Mouse (Mus musculus) embryonic stem cell, embryonic (primary cell): ENCODE data around the gene Lrg1.

Source experiments
- CTCF ChIA-PET, 4 experiments: fragments of 300-600 bp in 2 of 4; fragments of 350-600 bp in 2 of 4; sonication (Branson Sonifier 250); formaldehyde crosslinking; loops; one replicate each; lab custom pipeline; 2022; ENCODE audit warnings: inconsistent platforms in 2 of 4; lab: Charles Lee
- POLR2A ChIA-PET, 4 experiments: fragments of 300-600 bp in 2 of 4; fragments of 350-600 bp in 2 of 4; sonication (Branson Sonifier 250); formaldehyde crosslinking; loops; one replicate each; lab custom pipeline; 2022; ENCODE audit warnings: antibody characterized with exemption in 4 of 4, inconsistent platforms in 1 of 4; lab: Charles Lee

Gene Lrg1

DNA sequence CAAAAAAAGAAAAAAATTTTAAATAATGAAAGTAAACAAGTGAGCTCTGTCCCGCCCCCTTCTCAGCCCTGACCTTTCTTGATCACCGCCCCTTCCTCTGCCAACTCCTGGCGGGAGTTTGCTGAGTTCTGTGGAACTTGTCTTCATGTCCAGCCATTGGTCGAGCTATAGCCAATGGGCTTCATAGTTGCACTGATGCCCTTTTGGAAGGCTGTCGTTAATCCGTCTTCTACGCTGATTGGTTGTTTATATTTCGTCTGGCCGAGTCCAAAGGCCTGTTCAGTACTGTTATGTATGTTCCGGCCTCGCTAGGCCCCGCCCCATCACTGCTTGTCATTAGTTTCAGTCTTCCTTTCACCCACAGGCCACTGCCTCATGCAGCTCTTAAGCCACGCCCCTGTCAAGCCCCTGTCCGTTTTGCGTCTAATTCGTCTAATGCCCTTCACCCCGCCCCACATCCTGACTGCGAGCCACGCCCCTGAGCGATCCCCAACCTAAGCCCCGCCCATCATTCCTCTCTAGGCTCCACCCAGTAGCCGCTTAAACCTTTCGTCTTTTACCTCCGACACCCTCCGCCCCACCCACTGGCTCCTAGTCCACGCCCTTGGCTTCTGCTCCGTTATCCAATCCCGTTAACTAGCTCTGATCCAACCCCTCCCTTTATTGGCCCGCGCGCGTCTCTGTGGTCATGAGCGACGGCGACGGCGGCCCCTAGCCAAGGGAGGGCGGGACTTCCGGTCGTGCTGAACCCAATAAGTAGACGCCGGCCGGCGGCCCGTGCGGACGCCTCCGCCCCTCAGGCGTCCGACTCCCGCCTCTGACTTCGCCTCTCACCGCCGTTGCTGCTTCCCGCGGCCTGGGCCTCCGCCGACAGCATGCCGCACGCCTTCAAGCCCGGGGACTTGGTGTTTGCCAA is 42.7 kb downstream of the Lrg1 start, which contains the start of gene Hdgfl2:
Hdgfl2 (plus strand) TSS at position 755 of the 916 bp plus-strand sequence.
- CTCF ChIA-PET: interaction anchor here in 3 of 4 experiments (0.5 to 1.6 kb wide), 35 partner anchors 10 to 474 kb away, joined by 3 to 30 read pairs (median 4); partner anchors contain the start of genes Sh3gl1 (in 3 of the 3), Chaf1a (in 1 of the 3), Plin5 (in 1 of the 3) and Yju2 (in 1 of the 3)

DNA sequence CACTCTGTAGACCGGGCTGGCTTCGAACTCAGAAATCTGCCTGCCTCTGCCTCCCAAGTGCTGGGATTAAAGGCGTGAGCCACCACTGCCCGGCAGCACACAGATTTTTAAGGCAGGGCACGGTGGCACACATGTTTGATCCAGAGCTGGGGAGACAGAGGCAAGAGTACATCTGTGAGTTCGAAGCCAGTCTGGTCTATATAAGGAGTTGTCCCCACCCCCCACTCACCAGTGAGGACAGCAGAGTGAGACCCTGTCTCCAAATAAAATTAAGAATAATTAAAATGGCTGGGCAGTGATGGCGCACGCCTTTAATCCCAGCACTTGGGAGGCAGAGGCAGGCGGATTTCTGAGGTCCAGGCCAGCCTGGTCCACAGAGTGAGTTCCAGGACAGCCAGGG is 43.4 kb downstream of the Lrg1 start:
- CTCF ChIA-PET: interaction anchor here in 3 of 4 experiments (0.6 to 1.6 kb wide), 22 partner anchors 9 to 475 kb away, joined by 3 to 30 read pairs (median 6); partner anchors contain the start of genes Sh3gl1 (in 3 of the 3), Chaf1a (in 1 of the 3), Plin5 (in 1 of the 3) and Yju2 (in 1 of the 3)
- POLR2A ChIA-PET: interaction anchor here in 3 of 4 experiments (0.7 to 20.7 kb wide), 100 partner anchors 9 to 1170 kb away, joined by 3 to 335 read pairs (median 6); partner anchors contain the start of genes Chaf1a (in 3 of the 3), Sh3gl1 (in 3 of the 3), Ebi3 (in 2 of the 3) and Zfp119a (in 2 of the 3)

More for the DNA sequence above, 42.7 kb downstream of the Lrg1 start, which contains the start of gene Hdgfl2:
- POLR2A ChIA-PET: interaction anchor here in 3 of 4 experiments (0.5 to 20.7 kb wide), 151 partner anchors 9 to 1169 kb away, joined by 3 to 335 read pairs (median 4); partner anchors contain the start of genes Chaf1a (in 3 of the 3), Sh3gl1 (in 3 of the 3), Dpp9 (in 2 of the 3) and Ebi3 (in 2 of the 3)

DNA sequence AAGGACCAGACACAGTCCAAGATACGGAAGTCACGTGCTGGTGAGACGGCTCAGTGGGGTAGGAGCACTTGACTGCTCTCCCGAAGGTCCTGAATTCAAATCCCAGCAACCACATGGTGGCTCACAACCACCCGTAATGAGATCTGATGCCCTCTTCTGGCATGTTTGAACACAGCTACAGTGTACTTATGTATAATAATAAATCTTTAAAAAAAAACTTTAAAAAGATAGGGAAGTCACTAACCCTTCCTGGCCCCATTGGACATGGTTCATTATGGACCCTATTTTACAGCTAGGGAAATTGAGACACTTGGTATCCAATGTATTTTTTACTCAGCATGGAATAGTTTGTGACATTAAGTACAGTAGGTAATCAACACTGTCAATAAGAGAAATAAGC is 44.3 kb downstream of the Lrg1 start:
- ChIA-PET POLR2A (interaction anchor here in 3 of 4 experiments (0.6 to 20.7 kb wide), 23 partner anchors 8 to 249 kb away, joined by 3 to 335 read pairs (median 7); partner anchors contain the start of genes Sh3gl1 (in 2 of the 3), Chaf1a (in 1 of the 3), Kdm4b (in 1 of the 3) and Yju2 (in 1 of the 3)), CTCF (interaction anchor here in 1 of 4 experiments (0.7 kb wide), 1 partner anchor 42 kb away, joined by 3 read pairs; no protein-coding TSS in a partner anchor)

DNA sequence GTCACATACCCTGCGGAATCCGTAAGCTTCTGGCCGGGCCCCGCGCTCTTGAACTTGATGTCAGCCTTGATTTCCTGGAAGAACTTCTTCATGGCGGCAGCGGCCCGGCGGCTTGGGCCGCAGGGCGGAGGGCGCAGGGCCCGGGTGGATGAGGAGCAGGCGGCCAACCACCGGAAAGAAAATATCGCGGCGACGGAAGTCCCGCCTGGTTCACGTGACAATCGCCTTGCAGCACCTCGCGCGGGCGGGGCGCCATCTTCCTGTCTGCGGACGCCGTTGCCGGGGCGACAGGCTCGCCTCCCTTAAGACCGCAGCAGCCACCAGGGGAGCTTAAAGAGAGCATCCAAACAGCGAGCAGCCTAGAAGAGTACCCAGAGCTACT is 47.0 kb downstream of the Lrg1 start, which contains the start of gene Ubxn6:
Ubxn6 (minus strand) TSS at position 202 of the 382 bp plus-strand sequence.
- ChIA-PET CTCF (interaction anchor here in 2 of 4 experiments (0.5 to 1.7 kb wide), 13 partner anchors 9 to 1670 kb away, joined by 3 to 11 read pairs (median 4); partner anchors contain the start of genes Sh3gl1 (in 2 of the 2) and Chaf1a (in 1 of the 2)), POLR2A (interaction anchor here (0.6 to 20.7 kb wide), 51 partner anchors 8 to 553 kb away, joined by 3 to 335 read pairs (median 4); partner anchors contain the start of genes Chaf1a (in 3 of the 4), Sh3gl1 (in 3 of the 4), Plin5 (in 2 of the 4) and Catsperd (in 1 of the 4))

DNA sequence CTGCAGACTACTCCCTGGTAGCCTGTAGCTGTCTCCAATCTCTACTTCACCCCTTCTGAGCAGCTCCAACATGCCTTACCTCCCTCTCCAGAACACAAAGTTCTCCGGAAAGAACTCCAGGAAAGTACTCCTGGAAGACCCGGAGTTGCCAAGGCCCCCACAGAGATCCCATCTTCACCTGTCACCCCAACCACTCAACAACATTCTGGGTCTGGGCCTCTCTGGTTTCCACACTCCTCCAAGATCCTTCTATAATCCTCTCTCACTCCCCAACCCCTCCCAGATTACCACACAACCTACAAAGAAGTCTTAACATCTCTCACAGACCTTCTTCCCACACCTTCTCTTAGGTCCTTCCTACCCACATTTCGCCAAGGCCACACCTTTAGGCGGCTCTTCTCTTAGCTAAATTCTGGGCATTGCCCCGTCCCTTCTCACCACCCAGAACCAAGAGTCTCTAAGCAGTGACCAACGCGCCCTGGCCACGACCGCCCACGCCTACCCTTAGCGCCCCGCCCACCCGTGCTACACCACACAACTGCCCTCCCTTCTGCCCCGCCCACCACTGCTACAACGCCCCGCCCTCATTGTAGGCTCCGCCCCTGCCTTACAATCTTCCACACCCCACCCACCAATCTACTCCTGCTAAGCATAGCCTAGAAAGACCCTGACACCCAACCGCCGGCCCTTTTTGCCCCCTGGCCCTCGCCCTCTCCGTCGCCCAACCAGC is 47.5 kb downstream of the Lrg1 start:
- ChIA-PET CTCF (interaction anchor here in 2 of 4 experiments (0.5 to 1.7 kb wide), 11 partner anchors 9 to 1671 kb away, joined by 3 to 11 read pairs (median 4); partner anchors contain the start of gene Sh3gl1 (in 2 of the 2)), POLR2A (interaction anchor here (0.6 to 20.7 kb wide), 49 partner anchors 9 to 553 kb away, joined by 3 to 335 read pairs (median 4); partner anchors contain the start of genes Chaf1a (in 3 of the 4), Plin5 (in 2 of the 4), Sh3gl1 (in 2 of the 4) and Catsperd (in 1 of the 4))

DNA sequence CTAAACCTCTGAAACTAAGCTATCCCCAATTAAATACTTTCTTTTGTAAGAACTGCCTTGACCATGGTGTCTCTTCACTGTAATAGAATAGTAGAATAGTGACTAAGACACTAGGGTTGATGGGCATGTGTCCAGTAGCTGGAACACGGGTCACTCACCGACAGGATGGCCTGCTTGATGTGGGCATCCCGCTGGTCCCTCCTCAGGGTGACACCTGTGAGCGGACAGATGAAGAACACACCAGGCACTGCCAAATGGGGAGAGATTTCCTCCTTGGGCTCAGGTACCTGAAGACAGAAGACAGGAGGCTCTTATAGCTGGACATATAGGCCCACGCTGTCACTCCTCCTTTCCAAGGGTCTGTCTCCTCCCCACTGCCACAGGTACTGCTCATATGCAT is 49.6 kb downstream of the Lrg1 start:
- ChIA-PET CTCF (interaction anchor here in 2 of 4 experiments (1.2 to 1.3 kb wide), 2 partner anchors 36 to 39 kb away, joined by 3 read pairs; partner anchors contain the start of gene Sh3gl1 (in 1 of the 2)), POLR2A (interaction anchor here in 3 of 4 experiments (0.7 to 20.7 kb wide), 17 partner anchors 7 to 119 kb away, joined by 3 to 335 read pairs (median 4); partner anchors contain the start of genes Sh3gl1 (in 3 of the 3), Chaf1a (in 2 of the 3), Yju2 (in 2 of the 3) and Plin5 (in 1 of the 3))

DNA sequence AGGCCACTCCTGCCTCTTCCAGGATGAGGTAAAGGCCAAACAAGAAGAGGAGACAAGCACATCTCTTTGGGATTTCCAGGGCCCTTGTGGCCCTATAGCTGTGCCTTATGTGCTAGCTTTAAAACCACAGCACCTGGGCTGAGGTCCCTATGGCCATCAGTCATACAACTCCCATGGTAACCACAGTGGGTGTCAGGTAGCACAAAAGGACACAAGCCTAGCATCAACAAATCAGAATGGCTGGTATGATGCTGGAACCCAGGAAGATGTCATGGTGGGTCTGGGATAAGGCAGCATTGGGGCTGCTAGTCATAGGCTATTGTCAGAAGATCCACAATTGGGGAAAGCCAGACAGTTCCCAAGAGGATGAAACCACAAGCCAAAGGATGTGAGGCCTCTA is 50.7 kb downstream of the Lrg1 start:
- POLR2A ChIA-PET: interaction anchor here (0.8 to 20.7 kb wide), 21 partner anchors 4 to 607 kb away, joined by 3 to 335 read pairs (median 13); partner anchors contain the start of genes Chaf1a (in 3 of the 4), Hdgfl2 (in 3 of the 4), Plin5 (in 1 of the 4) and Sh3gl1 (in 1 of the 4)
- CTCF ChIA-PET: interaction anchor here in 1 of 4 experiments (1.3 kb wide), 1 partner anchor 41 kb away, joined by 4 read pairs; no protein-coding TSS in a partner anchor
